8 mouse cellular contexts compared by ENCODE assay signal in the genomic region with DNA sequence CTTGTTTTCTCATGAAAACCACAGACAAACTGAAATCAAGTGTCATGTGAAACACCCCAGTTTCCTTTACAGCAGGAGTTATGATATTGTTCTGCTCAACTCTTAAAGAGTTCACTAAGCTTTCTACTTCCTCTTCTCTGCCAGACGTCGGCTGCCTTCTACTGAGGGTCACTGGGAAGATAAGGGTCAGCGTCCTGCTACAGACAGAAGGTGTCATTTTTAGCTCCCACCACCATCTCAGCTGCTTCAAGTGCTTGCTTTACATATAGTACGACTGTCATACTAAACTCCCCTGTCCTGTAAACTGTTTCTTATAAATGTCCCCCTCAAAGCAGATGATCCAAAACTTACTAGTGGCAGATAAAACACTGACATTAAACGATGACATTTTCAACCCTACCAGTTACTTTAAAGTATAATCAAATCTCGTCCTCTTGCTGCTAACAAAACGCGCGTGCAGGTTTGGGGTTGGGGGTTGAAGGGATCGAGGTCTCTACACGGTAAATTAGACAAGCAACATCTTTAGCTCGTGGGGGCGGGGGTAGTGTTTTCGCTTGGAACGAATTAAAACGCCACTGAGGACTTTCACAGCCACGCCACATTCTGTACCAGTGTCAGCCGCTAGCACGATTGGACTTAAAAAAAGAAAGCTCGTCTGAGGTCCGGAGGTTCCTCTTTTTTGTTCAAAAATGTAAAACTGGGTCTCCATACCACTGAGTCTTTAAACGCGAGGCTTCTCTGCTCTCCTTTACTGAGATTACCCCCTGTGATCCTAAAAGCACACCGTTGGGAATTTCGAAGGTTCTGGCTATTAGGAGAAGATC. TPM values are rescaled to one million over a fixed set of nuclear protein-coding genes. Genes with fewer than 3 reads are reported as not detected.
A peak's percentile ranks its signal among the peaks of the same experiment; 100 is the strongest.
DNase-seq lines count a peak whose midpoint lies in the region; ATAC-seq and TF ChIP-seq lines count a peak whose summit lies in the region.

No protein-coding gene starts in this region.

- no peaks in the 10 kb centered on the region for H3K36me3 ChIP-seq in heart, embryonic 12.5 days
- H3K36me3 ChIP-seq in kidney, embryonic 14.5 days (ENCODE audit: control insufficient read depth, insufficient read depth, low read length): no peaks in the 10 kb centered on the region
- no peaks in the 10 kb centered on the region for H3K36me3 ChIP-seq in lung, postnatal 0 days (ENCODE audit: insufficient read depth, low read length)

- under 1% methylated on average over 25 of the region's 25 CpGs for WGBS in heart, embryonic 12.5 days
- under 1% methylated on average over 25 of the region's 25 CpGs for WGBS in kidney, embryonic 14.5 days
- WGBS in lung, postnatal 0 days: under 1% methylated on average over 25 of the region's 25 CpGs
- WGBS in olfactory bulb, adult 2 months: 2% methylated on average over 25 of the region's 25 CpGs

- H3K4me1 ChIP-seq in heart, embryonic 12.5 days (replicated peaks): peaks cover 13% of the 10 kb centered on the region
- 0 out of 2 replicates have a peak, but pooled peaks cover 3% of the 10 kb centered on the region for H3K4me1 ChIP-seq in kidney, embryonic 14.5 days (ENCODE audit: control insufficient read depth, insufficient read depth, low read length)
- 0 out of 2 replicates have a peak, but pooled peaks cover 3% of the 10 kb centered on the region for H3K4me1 ChIP-seq in lung, postnatal 0 days (ENCODE audit: insufficient read depth, low read depth, low read length)
- H3K4me1 ChIP-seq in olfactory bulb, adult 2 months (ENCODE audit: control insufficient read depth, insufficient read depth, low read length): no peaks in the 10 kb centered on the region

- peak overlapping the region; percentile 63 for H3K4me3 ChIP-seq in heart, embryonic 12.5 days
- H3K4me3 ChIP-seq in kidney, embryonic 14.5 days (ENCODE audit: low read length): peak overlapping the region; percentile 74
- peak overlapping the region; percentile 78 for H3K4me3 ChIP-seq in lung, postnatal 0 days (ENCODE audit: low read depth, low read length)
- peak overlapping the region; percentile 91 for H3K4me3 ChIP-seq in olfactory bulb, adult 2 months (ENCODE audit: insufficient read depth, low read depth, low read length)

- TF ChIP-seq POLR2A in olfactory bulb, adult 2 months (IDR thresholded peaks at IDR 0.05; ENCODE audit: insufficient read depth, low read depth, low read length): no peak

- no peak for ATAC-seq in heart, embryonic 12.5 days (ENCODE audit: insufficient number of reproducible peaks, low FRiP score)
- ATAC-seq in kidney, embryonic 14.5 days (ENCODE audit: low FRiP score, low TSS enrichment): no peak
- ATAC-seq in lung, postnatal 0 days: no peak

- peak overlapping the region; percentile 72 for H3K9ac ChIP-seq in heart, embryonic 12.5 days
- H3K9ac ChIP-seq in kidney, embryonic 14.5 days (ENCODE audit: low read depth, low read length): peak overlapping the region; percentile 73
- H3K9ac ChIP-seq in lung, postnatal 0 days (replicated peaks; ENCODE audit: low read depth): peak overlapping the region; percentile 76

- peak overlapping the region; percentile 94 for H3K27ac ChIP-seq in heart, embryonic 12.5 days (ENCODE audit: poor library complexity, severe bottlenecking)
- peak overlapping the region; percentile 90 for H3K27ac ChIP-seq in kidney, embryonic 14.5 days (ENCODE audit: low read depth, low read length)
- H3K27ac ChIP-seq in lung, postnatal 0 days (ENCODE audit: low read length): peak overlapping the region; percentile 98
- H3K27ac ChIP-seq in olfactory bulb, adult 2 months (ENCODE audit: insufficient read depth, low read depth, low read length): peak overlapping the region; percentile 84

- no peaks in the 10 kb centered on the region for H3K27me3 ChIP-seq in heart, embryonic 12.5 days (replicated peaks)
- H3K27me3 ChIP-seq in kidney, embryonic 14.5 days (ENCODE audit: control insufficient read depth, insufficient read depth, low read length): no peaks in the 10 kb centered on the region
- H3K27me3 ChIP-seq in lung, postnatal 0 days (replicated peaks; ENCODE audit: insufficient read depth, low read length): no peaks in the 10 kb centered on the region

- peak; percentile 72 for DNase-seq in CD4-positive, CD25-positive, alpha-beta regulatory T cell, adult 2 months (ENCODE audit: low read depth, low spot score)
- peak; percentile 50 for DNase-seq in T-cell, adult 2 months (ENCODE audit: low spot score)
- DNase-seq in embryo, embryonic 11.5 days (ENCODE audit: low read depth, low spot score): peak; percentile 2
- peak; percentile 66 for DNase-seq in lung, postnatal 0 days (ENCODE audit: low spot score)
- peak; percentile 11 for DNase-seq in yolk sac, embryonic 10.5 days (ENCODE audit: low spot score)

- H3K9me3 ChIP-seq in heart, embryonic 12.5 days (replicated peaks): no peaks in the 10 kb centered on the region
- H3K9me3 ChIP-seq in kidney, embryonic 14.5 days (ENCODE audit: control insufficient read depth, low read length): no peaks in the 10 kb centered on the region
- H3K9me3 ChIP-seq in lung, postnatal 0 days (ENCODE audit: low read length): no peaks in the 10 kb centered on the region

- peak overlapping the region; percentile 85 for H3K4me2 ChIP-seq in heart, embryonic 12.5 days
- peak overlapping the region; percentile 78 for H3K4me2 ChIP-seq in kidney, embryonic 14.5 days (replicated peaks; ENCODE audit: low read depth, low read length)
- H3K4me2 ChIP-seq in lung, postnatal 0 days (replicated peaks; ENCODE audit: low read depth, low read length): peak overlapping the region; percentile 74

- TF ChIP-seq EP300 in lung, postnatal 0 days (IDR thresholded peaks at IDR 0.05): no peak

- no peak for TF ChIP-seq CTCF in lung, postnatal 0 days (IDR thresholded peaks at IDR 0.05)
- TF ChIP-seq CTCF in olfactory bulb, adult 2 months (IDR thresholded peaks at IDR 0.05; ENCODE audit: insufficient read depth, low read depth, low read length): no peak

RNA-seq across cellular contexts. Expression of gene Rel, which starts 0.9 kb away (rescaled TPM):
- polyA plus RNA-seq in heart, embryonic 12.5 days (2016; fragmentation: Nextera tagmentation; extraction: Ambion mirVana): 2.2 and 3.1 TPM in 2 replicates
- polyA plus RNA-seq in kidney, embryonic 14.5 days (2014; fragmentation: Nextera tagmentation; extraction: Ambion mirVana): 0.90 and 1.1 TPM in 2 replicates
- polyA plus RNA-seq in lung, postnatal 0 days (2015; fragmentation: Nextera tagmentation; extraction: Ambion mirVana): 1.1 and 1.6 TPM in 2 replicates
- not detected in 2 replicates for polyA plus RNA-seq in olfactory bulb, adult 2 months (2012; ENCODE audit: insufficient read depth, insufficient read length, low replicate concordance, missing spikeins)

Comparison
In these comparisons a context has a peak if more than half of its experiments do, and no peak if none do; other contexts are left out.
1. DNase-seq: peak in every context shown above with its lines; median percentile 72 in CD4-positive, CD25-positive, alpha-beta regulatory T cell, adult 2 months; 66 in lung, postnatal 0 days; 50 in T-cell, adult 2 months; 11 in yolk sac, embryonic 10.5 days; 2 in embryo, embryonic 11.5 days.